Mouse (Mus musculus): Measurements from ENCODE around the gene Gpx8.
A peak's percentile ranks its signal among the peaks of the same experiment; 100 is the strongest.
"Not testable (repeated sequence)": the region's sequence is repeated elsewhere in the genome, so short reads cannot be mapped to it uniquely, and the experiment has no call there.

The Gpx8 gene

GRCm38 (mm10) chr13:113023274-113024143 is 22.7 kb downstream of the Gpx8 start:
- DNase-seq (ENCODE audit: low spot score in 2 of 2): no peak

GRCm38 (mm10) chr13:113022467-113022866 is 23.7 kb downstream of the Gpx8 start:
- DNase-seq (ENCODE audit: low spot score in 2 of 2): no peak

DNA sequence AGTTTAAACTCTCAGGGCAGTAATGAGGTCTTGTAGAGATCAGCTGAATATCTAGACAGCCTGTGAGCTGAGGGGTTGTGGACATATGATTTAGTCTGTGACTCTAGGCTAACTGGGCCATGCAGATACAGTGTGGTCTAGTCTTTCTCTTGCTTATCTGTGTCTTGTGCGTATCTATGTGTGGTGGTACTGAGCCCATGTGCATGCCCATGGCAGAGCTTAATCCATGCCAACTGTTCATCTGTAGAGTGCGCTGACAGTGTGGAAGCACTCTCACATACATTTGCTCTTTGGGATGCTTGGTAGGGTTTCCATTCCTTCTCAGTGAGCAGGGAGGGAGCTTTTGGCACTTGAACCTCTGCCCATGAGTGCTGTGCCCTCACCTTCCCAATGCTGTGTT is 24.7 kb downstream of the Gpx8 start:
- DNase-seq (ENCODE audit: low spot score in 2 of 2): no peak

GRCm38 (mm10) chr13:113013174-113013953 is 32.8 kb downstream of the Gpx8 start:
- not testable (repeated sequence) for DNase-seq (ENCODE audit: low spot score in 2 of 2)

- DNase-seq (ENCODE audit: low spot score in 2 of 2): no peak
Observed at GRCm38 (mm10) chr13:113012683-113013082, 33.5 kb downstream of the Gpx8 start.

DNA sequence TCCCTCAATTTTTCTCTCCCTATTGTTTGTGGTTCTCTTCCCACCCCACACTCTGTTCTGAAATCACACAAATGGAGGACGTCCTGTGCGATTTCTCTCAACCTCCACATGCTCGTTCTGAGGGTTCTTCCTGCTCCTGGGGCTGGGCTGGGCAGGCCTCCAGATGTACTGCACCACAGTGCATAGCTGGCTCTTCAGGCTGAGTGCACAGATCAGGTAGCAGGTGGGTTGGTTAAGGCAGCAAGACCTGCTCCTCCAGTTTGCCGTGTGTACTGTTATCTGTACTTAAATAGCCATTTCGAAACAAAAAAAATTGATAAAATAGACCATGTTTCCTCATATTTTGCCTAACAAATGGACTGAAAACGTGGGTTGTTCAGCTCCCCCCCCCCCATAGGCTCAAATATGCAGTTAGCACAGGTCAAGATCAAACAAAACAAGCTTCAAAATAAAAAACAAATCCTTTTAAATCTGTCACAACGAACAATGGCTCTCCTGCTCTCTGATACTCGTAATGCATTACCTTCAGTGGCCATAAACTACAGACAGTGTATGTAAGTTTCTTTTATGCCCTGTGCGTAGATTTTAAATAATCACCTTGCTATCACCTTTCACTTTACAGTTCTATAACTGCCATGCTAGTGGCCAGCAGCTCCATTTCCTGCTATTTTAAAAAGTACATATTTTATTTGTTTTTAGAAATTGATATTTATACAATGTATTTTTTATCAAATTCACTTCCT is 45.5 kb downstream of the Gpx8 start:
- no peak for DNase-seq (ENCODE audit: low spot score in 2 of 2)

DNA sequence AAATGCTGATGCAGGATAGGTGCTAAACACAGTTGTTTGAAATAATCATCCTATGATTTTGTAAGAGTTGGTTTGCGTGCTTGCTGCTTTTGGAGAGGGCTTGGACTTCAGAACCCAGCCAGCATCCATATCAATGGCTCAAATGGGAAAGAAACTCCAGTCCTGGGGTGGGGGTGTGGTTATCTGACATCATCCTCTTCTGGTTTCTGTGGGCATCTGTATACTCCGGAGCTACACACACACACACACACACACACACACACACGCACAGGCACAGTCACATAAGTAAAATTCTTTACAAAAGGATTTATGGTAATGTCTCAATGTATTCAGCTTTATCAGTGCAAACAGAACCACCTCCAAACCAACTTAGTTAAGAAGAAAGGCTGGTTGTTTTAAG is 46.1 kb downstream of the Gpx8 start:
- DNase-seq (ENCODE audit: low spot score in 2 of 2): no peak

GRCm38 (mm10) chr13:112998427-112999201 is 47.6 kb downstream of the Gpx8 start:
- DNase-seq (ENCODE audit: low spot score in 2 of 2): peak; percentile 53 to 67

GRCm38 (mm10) chr13:112997369-112997768 is 48.8 kb downstream of the Gpx8 start:
- DNase-seq (ENCODE audit: low spot score in 2 of 2): no peak

DNA sequence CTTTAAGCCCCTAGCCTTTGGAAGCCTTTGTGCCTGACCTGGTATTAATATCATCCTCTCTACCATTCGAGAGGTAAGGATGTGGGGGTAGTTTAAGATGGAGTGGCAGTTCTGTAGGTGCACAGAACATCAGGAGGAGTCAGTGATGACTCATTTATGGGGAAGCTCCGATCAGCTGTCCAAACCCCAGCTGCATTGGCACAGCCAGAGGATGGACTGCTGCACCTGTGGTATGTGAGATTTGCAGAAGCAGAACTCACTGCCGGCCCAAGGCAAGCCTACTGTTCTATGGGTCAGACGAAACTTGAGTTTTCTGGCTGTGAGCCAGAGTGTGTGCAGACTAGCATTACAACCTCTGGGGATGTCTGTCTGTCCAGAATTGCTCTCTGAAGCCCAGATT is 49.8 kb downstream of the Gpx8 start:
- DNase-seq (ENCODE audit: low spot score in 2 of 2): no peak

- peak; percentile 47 to 64 for DNase-seq (ENCODE audit: low spot score in 2 of 2)
Observed at GRCm38 (mm10) chr13:112994191-112994590, 52.0 kb downstream of the Gpx8 start.

- no peak for DNase-seq (ENCODE audit: low spot score in 2 of 2)
Observed at GRCm38 (mm10) chr13:112993531-112994152, 52.6 kb downstream of the Gpx8 start, which contains the start of gene Mcidas. Gene Mcidas, plus strand, starts transcription at chr13:112993845.

Data from right cerebral cortex, adult 2 months (tissue).